Mouse (Mus musculus) liver, embryonic 12.5 days (tissue): ENCODE results near the gene Ushbp1. TPM values are rescaled to one million over a fixed set of nuclear protein-coding genes. Genes with fewer than 3 reads are reported as not detected.
A peak's percentile ranks its signal among the peaks of the same experiment; 100 is the strongest.

Experiments used
- ATAC-seq: fragments of 200-750 bp; cut with Nextera tagmentation; 2 replicates; pipeline ENCODE4 v1.8.0; 2017; ENCODE audit warnings: moderate number of reproducible peaks, mild to moderate bottlenecking, moderate library complexity
- H3K27ac ChIP-seq: fragments of 300-500 bp; sonication (generic); 2 replicates; pipeline ENCODE4 v1.5.1; 2016; ENCODE audit warnings: mild to moderate bottlenecking
- H3K27me3 ChIP-seq: fragments of 300-500 bp; sonication (generic); replicated peaks from 2 replicates; pipeline ENCODE4 v1.6.1; 2016; ENCODE audit warnings: mild to moderate bottlenecking, moderate library complexity
- H3K36me3 ChIP-seq: fragments of 300-500 bp; sonication (generic); 2 replicates; pipeline ENCODE4 v1.6.1; 2016; ENCODE audit warnings: mild to moderate bottlenecking, moderate library complexity
- H3K4me1 ChIP-seq: fragments of 300-500 bp; sonication (generic); 2 replicates; pipeline ENCODE4 v1.6.1; 2016
- H3K4me2 ChIP-seq: fragments of 300-500 bp; sonication (generic); 2 replicates; pipeline ENCODE4 v1.6.1; 2016; ENCODE audit warnings: mild to moderate bottlenecking, moderate library complexity
- H3K4me3 ChIP-seq: fragments of 300-500 bp; sonication (generic); 2 replicates; pipeline ENCODE4 v1.5.1; 2016; ENCODE audit warnings: mild to moderate bottlenecking, moderate library complexity
- H3K9ac ChIP-seq: fragments of 300-500 bp; sonication (generic); 2 replicates; pipeline ENCODE4 v1.6.1; 2016; ENCODE audit warnings: mild to moderate bottlenecking, moderate library complexity
- H3K9me3 ChIP-seq: fragments of 300-500 bp; sonication (generic); replicated peaks from 2 replicates; pipeline ENCODE4 v1.6.1; 2016; ENCODE audit warnings: mild to moderate bottlenecking, moderate library complexity
- WGBS: fragments of 180-500 bp; shearing (Covaris S2); methylation state at CpG from one replicate; pipeline ENCODE4 v1.1.7; 2016; ENCODE audit not compliant: insufficient replicate concordance; 5-methylcytosine and 5-hydroxymethylcytosine counted together
- polyA plus RNA-seq: library from polyadenylated mRNA; unstranded; fragments of >200 nt; fragmentation: Nextera tagmentation; extraction: Ambion mirVana; gene quantifications from 2 replicates; pipeline ENCODE4 v1.2.1, GENCODE M21; 2016

The Ushbp1 gene
- polyA plus RNA-seq, 1 experiment from 2014 or later, result 3.6 TPM

- H3K4me3 ChIP-seq, result peak overlapping the region; percentile 44
- H3K9me3 ChIP-seq, result no peaks in the 10 kb centered on the region
- H3K9ac ChIP-seq, result peak overlapping the region; percentile 45; the same call in 1 of the 2 replicates
- H3K27ac ChIP-seq, result no peak overlapping the region
- H3K36me3 ChIP-seq, result peaks cover 43% of the 10 kb centered on the region
- peaks cover 72% of the 10 kb centered on the region for H3K4me1 ChIP-seq
- H3K27me3 ChIP-seq, result peaks cover 60% of the 10 kb centered on the region
- ATAC-seq, result no peak
- H3K4me2 ChIP-seq, result peak overlapping the region; percentile 74
- 55% methylated on average over 8 of the region's 8 CpGs for WGBS
These were observed 19.1 kb downstream of the Ushbp1 start for GRCm38 (mm10) chr8:71376423-71377030.

- WGBS, result 12% methylated on average over 74 of the region's 74 CpGs
- Histone ChIP-seq H3K4me1 (peaks cover 66% of the 10 kb centered on the region), H3K9ac (peak overlapping the region; percentile 45), H3K4me2 (peak overlapping the region; percentile 74), H3K27ac (0 out of 2 replicates have a peak overlapping the region, but pooled peaks have one; percentile 9), H3K36me3 (peaks cover 43% of the 10 kb centered on the region), H3K27me3 (peaks cover 53% of the 10 kb centered on the region), H3K9me3 (no peaks in the 10 kb centered on the region), H3K4me3 (peak overlapping the region; percentile 44)
- ATAC-seq, result 0 out of 2 replicates have a peak, but pooled peaks have one; percentile 22
These were observed 19.8 kb downstream of the Ushbp1 start for GRCm38 (mm10) chr8:71375581-71376422.

GRCm38 (mm10) chr8:71374616-71375206 is 20.9 kb downstream of the Ushbp1 start:
- Histone ChIP-seq H3K36me3 (peaks cover 46% of the 10 kb centered on the region), H3K27me3 (peaks cover 42% of the 10 kb centered on the region), H3K4me3 (no peak overlapping the region), H3K4me2 (no peak overlapping the region), H3K9ac (no peak overlapping the region), H3K4me1 (peaks cover 67% of the 10 kb centered on the region), H3K27ac (0 out of 2 replicates have a peak overlapping the region, but pooled peaks have one; percentile 9), H3K9me3 (no peaks in the 10 kb centered on the region)
- WGBS, result 67% methylated on average over 17 of the region's 17 CpGs
- ATAC-seq, result no peak

GRCm38 (mm10) chr8:71373000-71373399 is 22.6 kb downstream of the Ushbp1 start:
- Histone ChIP-seq H3K4me3 (no peak overlapping the region), H3K4me1 (peaks cover 72% of the 10 kb centered on the region), H3K9me3 (no peaks in the 10 kb centered on the region), H3K4me2 (no peak overlapping the region), H3K9ac (no peak overlapping the region), H3K27ac (no peak overlapping the region), H3K36me3 (peaks cover 59% of the 10 kb centered on the region), H3K27me3 (peaks cover 25% of the 10 kb centered on the region)
- ATAC-seq, result no peak
- whole genome bisulfite sequencing, result 83% methylated on average over 3 of the region's 3 CpGs

GRCm38 (mm10) chr8:71372427-71372826 is 23.2 kb downstream of the Ushbp1 start:
- peaks cover 54% of the 10 kb centered on the region for H3K36me3 ChIP-seq
- peaks cover 74% of the 10 kb centered on the region for H3K4me1 ChIP-seq
- no peak overlapping the region for H3K9ac ChIP-seq
- H3K27me3 ChIP-seq, result peaks cover 19% of the 10 kb centered on the region
- no peaks in the 10 kb centered on the region for H3K9me3 ChIP-seq
- peak overlapping the region; percentile 71; the same call in 1 of the 2 replicates for H3K4me2 ChIP-seq
- no peak for ATAC-seq
- H3K4me3 ChIP-seq, result no peak overlapping the region
- H3K27ac ChIP-seq, result no peak overlapping the region
- WGBS, result 88% methylated on average over 12 of the region's 12 CpGs

GRCm38 (mm10) chr8:71371236-71371848 is 24.3 kb downstream of the Ushbp1 start, which contains the start of gene Ocel1:
TSS of gene Ocel1 (plus strand) at chr8:71371298.
- under 1% methylated on average over 68 of the region's 68 CpGs for WGBS
- H3K4me1 ChIP-seq, result peaks cover 70% of the 10 kb centered on the region

GRCm38 (mm10) chr8:71370711-71371235 is 24.8 kb downstream of the Ushbp1 start:
- peak overlapping the region; percentile 76 for H3K4me3 ChIP-seq
- peak overlapping the region; percentile 71 for H3K4me2 ChIP-seq
- H3K9me3 ChIP-seq, result no peaks in the 10 kb centered on the region
- H3K4me1 ChIP-seq, result peaks cover 69% of the 10 kb centered on the region
- 5% methylated on average over 5 of the region's 5 CpGs for WGBS
- H3K27ac ChIP-seq, result peak overlapping the region; percentile 85
- peaks cover 50% of the 10 kb centered on the region for H3K36me3 ChIP-seq
- peak overlapping the region; percentile 77 for H3K9ac ChIP-seq
- ATAC-seq, result no peak
- peaks cover 2% of the 10 kb centered on the region for H3K27me3 ChIP-seq

More at GRCm38 (mm10) chr8:71371236-71371848, 24.3 kb downstream of the Ushbp1 start, which contains the start of gene Ocel1:
- no peaks in the 10 kb centered on the region for H3K9me3 ChIP-seq
- peaks cover 54% of the 10 kb centered on the region for H3K36me3 ChIP-seq
- H3K27me3 ChIP-seq, result peaks cover 8% of the 10 kb centered on the region
- H3K9ac ChIP-seq, result peak within 1 kb of the TSS; percentile 77
- peak; percentile 87 for ATAC-seq
- H3K4me2 ChIP-seq, result peak within 1 kb of the TSS; percentile 71
- H3K4me3 ChIP-seq, result peak within 1 kb of the TSS; percentile 76
- peak within 1 kb of the TSS; percentile 85 for H3K27ac ChIP-seq

- Histone ChIP-seq H3K4me1 (peaks cover 55% of the 10 kb centered on the region), H3K9me3 (no peaks in the 10 kb centered on the region), H3K27me3 (no peaks in the 10 kb centered on the region), H3K27ac (peak overlapping the region; percentile 91), H3K4me3 (no peak overlapping the region), H3K36me3 (peaks cover 34% of the 10 kb centered on the region), H3K4me2 (peak overlapping the region; percentile 94), H3K9ac (peak overlapping the region; percentile 23; the same call in 1 of the 2 replicates)
- 86% methylated on average over 10 of the region's 10 CpGs for WGBS
- no peak for ATAC-seq
These were observed 26.4 kb downstream of the Ushbp1 start for GRCm38 (mm10) chr8:71369040-71369718.

- Histone ChIP-seq H3K4me2 (peak overlapping the region; percentile 94), H3K4me3 (peak overlapping the region; percentile 79; the same call in 1 of the 2 replicates), H3K4me1 (peaks cover 55% of the 10 kb centered on the region), H3K36me3 (peaks cover 26% of the 10 kb centered on the region), H3K9ac (peak overlapping the region; percentile 79), H3K27me3 (no peaks in the 10 kb centered on the region), H3K9me3 (no peaks in the 10 kb centered on the region), H3K27ac (peak overlapping the region; percentile 91)
- no peak for ATAC-seq
These were observed 27.2 kb downstream of the Ushbp1 start for GRCm38 (mm10) chr8:71368366-71368765.

- Histone ChIP-seq H3K27me3 (no peaks in the 10 kb centered on the region), H3K9ac (peak overlapping the region; percentile 79), H3K27ac (peak overlapping the region; percentile 91), H3K4me3 (peak overlapping the region; percentile 79), H3K36me3 (peaks cover 20% of the 10 kb centered on the region), H3K4me1 (peaks cover 55% of the 10 kb centered on the region), H3K9me3 (no peaks in the 10 kb centered on the region), H3K4me2 (peak overlapping the region; percentile 94)
- 27% methylated on average over 17 of the region's 17 CpGs for WGBS
- ATAC-seq, result no peak
These were observed 27.9 kb downstream of the Ushbp1 start for GRCm38 (mm10) chr8:71367529-71368176.
